Mouse (Mus musculus): ENCODE data around the gene Col23a1. TPM values are rescaled to one million over a fixed set of nuclear protein-coding genes. Genes with fewer than 3 reads are reported as not detected.
"Not testable (repeated sequence)": the region's sequence is repeated elsewhere in the genome, so short reads cannot be mapped to it uniquely, and the experiment has no call there.

Col23a1 gene
- polyA plus RNA-seq, 1 experiment from 2014 or later: 8.0 TPM

DNA sequence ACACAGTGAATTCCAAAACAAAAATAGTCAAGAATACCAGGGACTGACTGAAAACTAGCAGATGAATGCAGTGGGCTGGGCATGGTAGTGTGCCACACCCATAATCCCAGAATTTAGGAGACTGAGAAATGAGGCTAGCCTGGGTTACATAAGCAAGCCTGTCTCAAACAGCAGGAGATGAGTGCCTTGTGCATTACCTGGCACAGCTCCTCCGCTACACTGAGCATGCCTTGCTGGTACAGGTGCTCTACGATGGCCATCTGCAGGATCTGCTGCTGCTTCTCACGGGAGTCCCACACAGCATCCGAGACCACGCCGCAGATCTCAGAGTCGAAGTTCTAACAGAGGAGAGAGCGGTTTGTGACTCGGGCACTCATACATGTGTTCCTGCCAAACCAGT is 337.7 kb downstream of the Col23a1 start:
- 93% methylated on average over 9 of the region's 9 CpGs for WGBS
- Histone ChIP-seq H3K27me3 (no peaks in the 10 kb centered on the region), H3K9me3 (no peaks in the 10 kb centered on the region), H3K9ac (no peak overlapping the region), H3K27ac (replicated peaks) (no peak overlapping the region), H3K4me3 (no peak overlapping the region), H3K4me1 (replicated peaks) (peaks cover 11% of the 10 kb centered on the region), H3K36me3 (peaks cover 70% of the 10 kb centered on the region), H3K4me2 (no peak overlapping the region)
- ATAC-seq (ENCODE audit: low read depth): no peak

DNA sequence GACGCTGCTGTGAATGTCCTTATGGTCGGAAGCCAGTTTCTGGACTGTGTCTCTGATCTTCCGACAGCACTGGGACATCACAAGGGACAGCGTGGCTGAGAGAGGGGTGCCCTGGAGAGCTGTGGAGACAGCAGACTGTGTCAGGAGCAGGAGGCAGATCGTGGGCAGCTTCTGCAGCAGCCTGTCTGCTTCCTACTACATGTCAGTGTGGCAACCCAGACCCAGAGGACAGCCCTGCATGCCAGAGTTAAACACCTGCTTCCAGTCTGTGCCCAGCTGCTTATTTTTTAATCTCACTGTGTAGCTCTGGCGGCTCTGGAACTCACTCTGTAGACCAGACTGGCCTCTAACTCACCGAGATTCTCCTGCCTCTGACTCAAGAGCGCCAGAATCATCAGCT is 338.2 kb downstream of the Col23a1 start:
- Histone ChIP-seq H3K9me3 (no peaks in the 10 kb centered on the region), H3K4me1 (replicated peaks) (peaks cover 11% of the 10 kb centered on the region), H3K4me3 (no peak overlapping the region), H3K4me2 (no peak overlapping the region), H3K27ac (replicated peaks) (no peak overlapping the region), H3K36me3 (peaks cover 65% of the 10 kb centered on the region), H3K9ac (no peak overlapping the region), H3K27me3 (no peaks in the 10 kb centered on the region)
- ATAC-seq (ENCODE audit: low read depth): no peak
- WGBS: 90% methylated on average over 8 of the region's 8 CpGs

- peaks cover 28% of the 10 kb centered on the region for H3K4me1 ChIP-seq (replicated peaks)
- H3K27ac ChIP-seq (replicated peaks): no peak overlapping the region
- ATAC-seq (ENCODE audit: low read depth): no peak
- H3K4me3 ChIP-seq: no peak overlapping the region
- 83% methylated on average over 15 of the region's 15 CpGs for WGBS
- H3K36me3 ChIP-seq: peaks cover 46% of the 10 kb centered on the region
- H3K4me2 ChIP-seq: no peak overlapping the region
- no peaks in the 10 kb centered on the region for H3K27me3 ChIP-seq
- H3K9me3 ChIP-seq: no peaks in the 10 kb centered on the region
- no peak overlapping the region for H3K9ac ChIP-seq
Observed at GRCm38 (mm10) chr11:51629651-51630314, 340.1 kb downstream of the Col23a1 start.

- Histone ChIP-seq H3K36me3 (peaks cover 23% of the 10 kb centered on the region), H3K4me3 (no peak overlapping the region), H3K9me3 (no peaks in the 10 kb centered on the region), H3K27me3 (no peaks in the 10 kb centered on the region), H3K4me2 (no peak overlapping the region), H3K4me1 (replicated peaks) (peaks cover 41% of the 10 kb centered on the region), H3K9ac (0 out of 2 replicates have a peak overlapping the region, but pooled peaks have one; percentile 17), H3K27ac (replicated peaks) (no peak overlapping the region)
- ATAC-seq (ENCODE audit: low read depth): no peak
- WGBS: 88% methylated on average over 6 of the region's 6 CpGs
Observed at GRCm38 (mm10) chr11:51632130-51632753, 342.5 kb downstream of the Col23a1 start.

GRCm38 (mm10) chr11:51633200-51633599 is 343.5 kb downstream of the Col23a1 start:
- not testable (repeated sequence) for ATAC-seq (ENCODE audit: low read depth)

More at GRCm38 (mm10) chr11:51633200-51633599, 343.5 kb downstream of the Col23a1 start:
- H3K4me2 ChIP-seq; H3K9ac ChIP-seq; H3K27me3 ChIP-seq; H3K4me3 ChIP-seq; H3K9me3 ChIP-seq; H3K27ac ChIP-seq (replicated peaks): not testable (repeated sequence)
- Histone ChIP-seq H3K36me3 (peaks cover 13% of the 10 kb centered on the region), H3K4me1 (replicated peaks) (peaks cover 47% of the 10 kb centered on the region)
- whole genome bisulfite sequencing: 94% methylated on average over 7 of the region's 7 CpGs

Other genes with a start within 250 kb of the Col23a1 start
- not detected in 2 replicates for gene Olfr1375, start 241.8 kb upstream of the Col23a1 start, polyA plus RNA-seq (2015; fragmentation: Nextera tagmentation; extraction: Ambion mirVana)
- 10.8 and 11.2 TPM in 2 replicates for gene Zfp354a, start 230.7 kb upstream of the Col23a1 start, polyA plus RNA-seq (2015; fragmentation: Nextera tagmentation; extraction: Ambion mirVana)
- not detected in 2 replicates for gene Gm12569, start 69.4 kb upstream of the Col23a1 start, polyA plus RNA-seq (2015; fragmentation: Nextera tagmentation; extraction: Ambion mirVana)
- 133 and 154 TPM in 2 replicates for gene Clk4, start 28.2 kb upstream of the Col23a1 start, polyA plus RNA-seq (2015; fragmentation: Nextera tagmentation; extraction: Ambion mirVana)
- gene BC049762, start 26.9 kb upstream of the Col23a1 start, polyA plus RNA-seq (2015; fragmentation: Nextera tagmentation; extraction: Ambion mirVana): 0.34 TPM in 1 of 2 replicates, not detected in the other